Mouse (Mus musculus): ENCODE measurements around the gene Vipr2.

GRCm38 (mm10) chr12:116159695-116160094, 82.2 kb downstream of the Vipr2 start:
- no peak for TF ChIP-seq CTCF (conservative IDR thresholded peaks at IDR 0.05; ENCODE audit: low read length)
- no peak for TF ChIP-seq POU5F1 (IDR thresholded peaks at IDR 0.05; ENCODE audit: borderline replicate concordance, low read length)
- no peak for TF ChIP-seq NANOG (IDR thresholded peaks at IDR 0.05; ENCODE audit: borderline replicate concordance, low read length)
